Mouse (Mus musculus): ENCODE measurements around the gene Fgd1.

Gene Fgd1

DNA sequence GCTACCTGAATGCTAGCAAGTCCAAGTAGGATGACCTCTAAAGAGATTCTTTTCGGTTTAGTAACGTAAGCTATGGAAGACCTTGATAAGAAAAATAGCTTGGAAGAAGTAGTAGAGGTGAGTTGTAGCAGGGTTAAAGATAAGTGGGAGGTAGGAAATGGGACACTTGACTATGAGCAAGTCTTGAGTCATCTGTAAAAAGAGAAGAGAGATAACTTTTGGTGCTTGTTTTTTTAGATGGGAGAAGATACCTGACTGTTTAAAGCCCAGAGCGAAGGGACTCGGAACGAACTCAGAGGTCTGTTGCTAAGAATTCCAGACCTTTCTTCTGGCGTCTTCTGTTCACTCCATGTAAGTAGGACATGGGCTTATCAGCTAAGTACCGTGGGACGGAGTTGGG is at the start of gene Fgd1:
Gene Fgd1 (plus strand): TSS at position 301 of the 400 bp plus-strand sequence.
- DNase-seq = no peak

- DNase-seq = no peak
Observed at GRCm38 (mm10) chrX:150996775-150997174, 49.2 kb upstream of the Fgd1 start.

DNA sequence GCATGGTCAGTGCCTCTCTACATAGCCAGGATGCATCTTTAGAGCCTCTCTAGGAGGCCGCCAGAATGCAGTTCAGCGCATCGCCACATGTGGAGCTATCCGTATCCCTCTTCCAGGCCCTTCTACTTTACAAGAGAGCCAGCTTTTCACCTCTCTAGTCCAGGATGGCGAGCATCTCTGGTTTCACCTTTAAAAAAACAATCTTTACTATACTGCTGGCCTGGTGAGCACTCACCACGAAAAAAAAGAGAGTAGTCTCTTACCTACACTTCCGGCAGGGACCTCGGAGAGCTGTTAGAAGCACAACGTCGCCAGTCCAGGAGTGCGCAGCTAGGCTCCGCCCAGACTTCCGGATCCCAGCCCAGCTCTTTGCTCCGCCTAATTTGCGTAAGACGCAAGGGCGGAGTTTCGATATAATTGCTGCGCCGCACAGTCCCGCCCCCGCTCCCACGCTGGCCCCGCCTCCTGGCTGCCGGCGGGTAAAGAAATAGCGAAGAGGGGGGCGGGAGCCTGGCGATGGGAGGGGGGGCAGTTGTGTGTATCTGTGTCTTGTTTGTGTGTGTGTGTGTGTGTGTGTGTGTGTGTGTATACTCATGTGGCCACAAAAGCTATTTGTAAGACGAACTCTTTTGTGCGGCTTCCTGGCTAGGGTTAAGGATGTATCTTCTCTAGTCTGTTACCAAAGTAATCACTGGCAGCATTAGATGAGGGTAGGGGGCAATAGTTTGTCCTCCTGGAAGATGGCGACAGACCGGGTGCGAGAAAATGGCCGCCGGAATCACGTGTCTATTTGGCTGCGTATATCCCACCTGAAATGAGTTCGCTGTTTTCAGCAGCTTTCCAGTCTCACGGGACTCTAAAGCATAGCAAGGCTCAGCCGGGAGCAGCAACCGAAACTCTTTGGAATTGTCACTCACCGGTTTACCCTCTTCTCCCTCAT is 28.7 kb upstream of the Fgd1 start, which contains the start of gene Gnl3l:
Gene Gnl3l (minus strand): TSS at position 385 of the 940 bp plus-strand sequence.
- DNase-seq = peak; percentile 81

DNA sequence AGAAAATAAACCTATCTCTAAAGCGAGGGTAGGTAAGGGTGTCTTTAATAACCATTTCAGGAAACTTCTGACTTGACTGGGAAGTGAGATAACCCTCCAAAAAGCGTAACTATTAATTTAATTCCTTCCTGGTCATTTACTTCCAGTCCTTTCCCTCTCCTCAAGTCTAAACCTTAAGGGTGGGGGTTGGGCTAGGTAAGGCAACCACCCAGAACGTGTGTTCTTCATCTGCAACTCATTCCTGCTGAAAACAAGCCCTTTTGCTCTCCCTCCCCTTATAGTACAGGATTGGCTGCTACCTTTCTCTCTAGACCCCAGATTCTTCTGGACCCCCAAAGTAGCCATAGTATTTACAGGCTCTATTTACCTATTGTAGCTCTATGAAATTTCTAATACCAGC is 28.1 kb upstream of the Fgd1 start:
- no peak for DNase-seq

GRCm38 (mm10) chrX:151018798-151019197 is 27.2 kb upstream of the Fgd1 start:
- DNase-seq = no peak

- no peak for DNase-seq
Observed at GRCm38 (mm10) chrX:151031400-151031799, 14.6 kb upstream of the Fgd1 start.

GRCm38 (mm10) chrX:151041223-151041622 is 4.7 kb upstream of the Fgd1 start:
- no peak for DNase-seq

- no peak for DNase-seq
Observed at GRCm38 (mm10) chrX:151046321-151046720, 371 bp downstream of the Fgd1 start.

- peak; percentile 77 for DNase-seq
Observed at GRCm38 (mm10) chrX:151046777-151047430, 954 bp downstream of the Fgd1 start.

GRCm38 (mm10) chrX:151047431-151048058 is 1.6 kb downstream of the Fgd1 start:
- no peak for DNase-seq

GRCm38 (mm10) chrX:151049661-151050215 is 3.8 kb downstream of the Fgd1 start:
- DNase-seq = no peak

DNA sequence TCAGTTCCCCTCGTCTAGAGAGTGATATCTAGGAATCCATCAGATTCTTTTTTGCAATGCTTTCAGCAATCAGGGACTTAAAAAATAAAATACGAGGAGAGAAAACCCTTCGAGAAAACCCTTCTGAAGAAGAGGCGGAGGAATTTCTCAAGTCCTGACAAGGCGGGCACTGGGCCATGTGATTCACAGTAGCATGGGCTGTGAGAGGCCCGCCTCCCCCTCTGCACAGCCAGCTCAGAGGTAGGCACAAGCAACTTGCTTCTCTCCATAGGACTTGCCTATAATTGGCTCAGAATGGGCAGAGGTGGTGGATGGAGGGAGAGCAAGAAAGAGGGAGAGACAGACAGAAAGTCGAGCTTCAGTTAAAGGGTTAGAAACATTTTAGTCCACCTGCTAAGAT is 4.4 kb downstream of the Fgd1 start:
- peak; percentile 58 for DNase-seq

GRCm38 (mm10) chrX:151054489-151054888 is 8.5 kb downstream of the Fgd1 start:
- no peak for DNase-seq

- DNase-seq = peak; percentile 6
Observed at GRCm38 (mm10) chrX:151055559-151055958, 9.6 kb downstream of the Fgd1 start.

DNA sequence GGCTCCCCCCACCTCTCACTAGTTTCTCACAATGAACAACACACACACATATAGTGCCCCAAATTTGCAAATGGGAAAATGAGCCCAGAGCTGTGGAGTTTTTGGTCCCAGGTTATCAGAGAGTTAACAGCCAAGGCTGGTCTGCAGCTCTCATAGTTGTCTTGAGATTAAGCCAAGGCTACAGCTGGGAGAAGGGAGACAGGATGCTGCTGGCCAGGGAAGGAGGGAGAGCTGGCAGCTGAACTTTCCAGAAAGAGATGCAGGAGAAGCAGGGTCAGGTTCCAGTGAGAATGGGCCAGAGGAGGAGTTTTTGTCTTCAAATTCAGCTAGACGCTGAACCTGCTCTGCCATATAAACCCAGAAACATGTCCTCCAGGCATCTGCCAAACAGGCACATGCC is 13.4 kb downstream of the Fgd1 start:
- no peak for DNase-seq

DNA sequence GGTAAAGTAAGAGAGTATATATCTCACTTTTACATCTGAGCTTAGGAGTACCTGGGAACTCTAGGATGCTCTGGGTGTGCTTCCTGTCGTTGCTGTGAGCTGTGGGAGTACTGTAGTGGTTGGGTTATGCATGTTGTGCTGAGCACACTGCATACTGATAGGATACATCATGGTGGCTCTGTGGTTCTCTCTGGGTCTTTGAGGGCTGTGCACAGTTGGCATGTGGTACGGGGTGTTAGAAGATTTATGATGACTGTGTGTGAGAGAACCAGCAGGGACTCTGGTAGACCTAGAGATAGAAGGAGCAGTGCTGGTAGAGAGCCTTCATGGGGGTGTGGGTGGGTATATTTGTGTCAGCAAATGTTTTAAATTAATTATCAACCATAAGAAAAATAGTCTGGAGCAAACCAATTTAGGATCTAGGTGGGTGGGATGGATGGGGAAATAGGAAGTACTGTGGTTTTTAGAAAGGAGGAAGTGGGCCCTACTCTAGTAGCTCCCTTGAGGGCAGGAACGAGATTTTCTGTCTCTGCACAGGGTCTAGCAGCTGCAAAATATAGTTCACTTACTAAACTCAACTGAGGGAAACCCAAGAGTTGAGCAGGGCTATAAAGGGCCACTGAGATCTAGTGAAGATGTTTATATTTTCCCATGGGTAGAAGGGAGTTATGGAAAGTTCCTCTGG is 15.8 kb downstream of the Fgd1 start:
- DNase-seq = no peak

- no peak for DNase-seq
Observed at GRCm38 (mm10) chrX:151066071-151066666, 20.2 kb downstream of the Fgd1 start.

DNA sequence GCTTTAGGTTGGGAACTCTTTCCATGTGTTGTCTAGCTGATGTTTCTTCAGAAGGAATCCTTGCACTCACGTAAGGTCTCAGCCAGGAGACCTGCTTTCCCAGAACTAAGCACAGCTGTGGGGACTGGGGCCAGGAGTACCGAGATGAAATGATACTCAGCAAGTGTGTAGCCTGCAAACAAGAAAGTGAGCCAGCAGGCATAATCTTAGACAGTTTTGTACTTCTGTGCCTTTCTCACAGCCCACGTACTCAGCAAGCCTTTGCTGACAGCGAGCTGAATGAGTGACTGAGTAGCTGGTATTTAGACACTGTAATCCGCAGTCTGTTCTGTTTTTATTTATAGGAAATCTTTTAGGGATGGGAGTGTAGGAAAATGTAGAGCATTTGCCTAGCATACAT is 21.9 kb downstream of the Fgd1 start:
- DNase-seq = no peak

DNA sequence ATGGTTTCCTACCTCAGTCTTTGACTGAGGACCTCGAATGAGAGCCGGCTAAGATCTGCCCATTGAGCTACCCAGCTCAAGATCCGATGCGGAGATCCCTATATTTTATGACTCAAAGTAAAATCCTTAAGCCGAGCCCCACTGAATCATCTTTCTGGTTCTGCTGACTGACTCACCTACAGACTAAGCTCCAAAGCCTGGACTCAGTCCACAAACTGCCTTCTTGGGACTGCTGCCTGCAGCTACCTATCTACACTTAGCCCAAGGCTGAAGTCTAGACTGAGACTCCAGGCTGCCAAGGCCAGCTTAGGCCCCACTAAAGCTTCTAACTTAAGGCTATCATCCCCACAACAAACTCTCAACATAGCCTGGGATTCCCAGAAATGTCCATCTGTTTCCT is 30.1 kb downstream of the Fgd1 start:
- no peak for DNase-seq

DNA sequence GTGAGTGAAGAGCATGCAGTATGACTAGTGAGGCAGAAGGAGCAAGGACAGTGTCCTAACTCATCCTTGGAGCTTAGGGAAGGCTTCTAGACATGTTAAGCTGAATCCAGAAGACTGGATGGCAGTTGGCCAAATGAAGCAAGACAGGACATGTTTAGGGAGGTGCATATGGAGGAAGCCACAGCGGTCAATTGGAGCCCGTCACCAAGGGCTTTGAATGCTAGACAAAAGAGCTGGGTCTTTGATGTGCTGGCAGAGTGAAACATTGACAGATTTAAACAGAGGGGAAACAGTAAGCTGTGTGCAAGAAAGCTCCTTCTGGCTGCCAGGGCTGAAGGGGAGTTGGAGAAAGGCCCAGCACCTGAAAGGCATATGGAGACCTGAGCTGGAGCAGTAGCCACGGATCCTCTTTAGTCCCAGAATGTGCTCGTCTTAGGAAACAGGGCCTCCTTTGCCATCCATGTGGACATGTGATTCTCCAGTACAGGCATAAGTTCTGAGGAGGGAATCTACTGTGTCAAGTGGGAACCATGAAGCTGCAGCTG is 31.1 kb downstream of the Fgd1 start:
- DNase-seq = no peak

DNA sequence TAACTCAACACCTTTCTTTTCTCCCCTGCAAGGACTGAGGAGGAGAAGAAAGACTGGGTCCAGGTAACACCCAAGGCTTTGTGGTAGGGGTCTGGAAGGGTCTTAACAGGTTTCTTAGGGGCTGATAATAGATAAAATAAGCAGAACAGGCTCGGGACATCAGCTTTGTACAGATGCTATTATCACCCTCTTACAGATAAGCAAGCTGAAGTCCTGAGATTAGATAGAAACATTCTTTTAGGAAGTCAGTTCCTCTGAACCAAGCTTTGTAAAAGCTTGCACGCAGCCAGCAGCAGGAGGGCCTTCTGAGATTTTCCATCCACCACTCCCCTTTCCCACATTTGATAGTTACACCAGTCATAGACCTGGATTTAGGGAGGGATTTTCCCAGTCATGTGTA is 39.6 kb downstream of the Fgd1 start:
- no peak for DNase-seq

DNA sequence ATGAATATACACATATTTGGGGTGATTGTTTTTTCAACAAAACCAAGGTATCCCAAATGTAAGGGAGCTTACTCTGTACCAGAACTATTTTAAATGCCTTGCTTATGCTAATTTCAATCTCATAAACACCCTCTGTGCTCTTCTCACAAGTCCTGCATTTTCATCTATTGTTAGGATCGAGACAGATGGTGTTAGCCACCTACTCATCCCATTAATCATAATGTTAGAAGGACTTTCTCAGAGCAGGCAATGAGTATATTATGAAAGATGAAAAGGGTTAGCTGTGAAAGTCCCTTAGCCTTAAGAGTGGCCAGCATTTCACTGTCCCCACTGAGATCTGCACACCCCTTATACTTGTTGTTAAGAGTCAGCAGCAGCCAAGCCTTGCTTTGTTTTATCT is 41.5 kb downstream of the Fgd1 start:
- no peak for DNase-seq
